ENCODE assay signal across 8 mouse cellular contexts in the genomic region with DNA sequence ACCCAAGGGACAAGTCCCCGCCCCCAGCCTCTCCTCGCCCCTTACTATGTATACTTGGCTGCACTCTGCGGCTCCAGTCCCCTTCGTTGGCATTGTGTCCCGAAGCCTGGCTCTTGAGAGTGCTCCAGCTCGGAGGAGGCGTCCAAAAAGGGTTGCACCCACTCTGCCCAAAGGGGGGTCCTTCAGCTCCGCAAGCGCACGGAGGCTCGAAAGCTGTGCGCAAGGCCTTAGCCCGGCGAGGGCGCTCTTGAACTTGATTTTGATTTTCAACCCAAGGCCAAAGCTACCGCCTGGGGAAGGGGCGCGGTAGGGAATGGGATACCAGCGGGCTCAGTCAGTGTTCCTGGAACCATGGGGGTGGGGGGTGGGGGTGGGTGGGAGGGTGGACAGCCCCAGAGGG. TPM values are rescaled to one million over a fixed set of nuclear protein-coding genes. Genes with fewer than 3 reads are reported as not detected.
DNase-seq lines count a peak whose midpoint lies in the region; ATAC-seq lines count a peak whose summit lies in the region.

No protein-coding gene starts in this region.

- ATAC-seq in embryonic facial prominence, embryonic 12.5 days (ENCODE audit: insufficient number of reproducible peaks, insufficient read depth, low FRiP score, low TSS enrichment): no peak
- ATAC-seq in hindbrain, embryonic 11.5 days (ENCODE audit: low FRiP score): no peak
- no peak for ATAC-seq in limb, embryonic 15.5 days (ENCODE audit: insufficient number of reproducible peaks, low FRiP score, low TSS enrichment, low read depth)
- ATAC-seq in midbrain, embryonic 15.5 days (replicated peaks): peak; percentile 28; the same call in 1 of the 2 replicates
- no peak for ATAC-seq in megakaryocyte, adult 5-6 weeks (ENCODE audit: poor library complexity, severe bottlenecking)

- H3K36me3 ChIP-seq in embryonic facial prominence, embryonic 12.5 days: no peaks in the 10 kb centered on the region
- no peaks in the 10 kb centered on the region for H3K36me3 ChIP-seq in hindbrain, embryonic 11.5 days (ENCODE audit: control insufficient read depth, insufficient read depth, low read length)
- no peaks in the 10 kb centered on the region for H3K36me3 ChIP-seq in limb, embryonic 15.5 days
- no peaks in the 10 kb centered on the region for H3K36me3 ChIP-seq in midbrain, embryonic 15.5 days (replicated peaks)

- H3K27ac ChIP-seq in embryonic facial prominence, embryonic 12.5 days: no peak overlapping the region
- H3K27ac ChIP-seq in hindbrain, embryonic 11.5 days (ENCODE audit: low read depth, low read length): no peak overlapping the region
- no peak overlapping the region for H3K27ac ChIP-seq in limb, embryonic 15.5 days
- H3K27ac ChIP-seq in midbrain, embryonic 15.5 days: no peak overlapping the region

- H3K9ac ChIP-seq in embryonic facial prominence, embryonic 12.5 days: no peak overlapping the region
- H3K9ac ChIP-seq in hindbrain, embryonic 11.5 days (ENCODE audit: low read depth, low read length): no peak overlapping the region
- H3K9ac ChIP-seq in limb, embryonic 15.5 days: no peak overlapping the region
- peak overlapping the region; percentile 80; the same call in 1 of the 2 replicates for H3K9ac ChIP-seq in midbrain, embryonic 15.5 days

- peak; percentile 76 for DNase-seq in left cerebral cortex, postnatal 4 days
- DNase-seq in left cerebral cortex, postnatal 36 days (ENCODE audit: low spot score in 2 of 2): no peak
- DNase-seq in hindbrain, embryonic 11.5 days (ENCODE audit: low spot score): peak; percentile 84
- no peak for DNase-seq in adipocyte (ENCODE audit: low spot score)

- peaks cover 31% of the 10 kb centered on the region for H3K4me1 ChIP-seq in embryonic facial prominence, embryonic 12.5 days
- peaks cover 25% of the 10 kb centered on the region for H3K4me1 ChIP-seq in hindbrain, embryonic 11.5 days (replicated peaks; ENCODE audit: control insufficient read depth, insufficient read depth, low read length)
- H3K4me1 ChIP-seq in limb, embryonic 15.5 days: peaks cover 52% of the 10 kb centered on the region
- peaks cover 42% of the 10 kb centered on the region for H3K4me1 ChIP-seq in midbrain, embryonic 15.5 days

- WGBS in embryonic facial prominence, embryonic 12.5 days: under 1% methylated on average over 19 of the region's 19 CpGs
- 2% methylated on average over 15 of the region's 19 CpGs for WGBS in hindbrain, embryonic 11.5 days
- under 1% methylated on average over 19 of the region's 19 CpGs for WGBS in limb, embryonic 15.5 days
- WGBS in midbrain, embryonic 15.5 days: under 1% methylated on average over 19 of the region's 19 CpGs

- intact Hi-C loops in left cerebral cortex, postnatal 4 days (cut with DNase I): loop anchor here (5.0 to 10.0 kb wide), 2 partner anchors 228 to 385 kb away; no protein-coding TSS in a partner anchor
- intact Hi-C loops in left cerebral cortex, postnatal 36 days (cut with DNase I): loop anchor here (2.0 to 5.0 kb wide), 2 partner anchors 234 to 385 kb away; no protein-coding TSS in a partner anchor

- H3K27me3 ChIP-seq in embryonic facial prominence, embryonic 12.5 days: peaks cover 77% of the 10 kb centered on the region
- H3K27me3 ChIP-seq in hindbrain, embryonic 11.5 days (ENCODE audit: control insufficient read depth, insufficient read depth, low read length): peaks cover 49% of the 10 kb centered on the region
- peaks cover 78% of the 10 kb centered on the region for H3K27me3 ChIP-seq in limb, embryonic 15.5 days
- H3K27me3 ChIP-seq in midbrain, embryonic 15.5 days (replicated peaks): peaks cover 50% of the 10 kb centered on the region

- H3K9me3 ChIP-seq in embryonic facial prominence, embryonic 12.5 days: no peaks in the 10 kb centered on the region
- no peaks in the 10 kb centered on the region for H3K9me3 ChIP-seq in hindbrain, embryonic 11.5 days (ENCODE audit: control insufficient read depth, low read length)
- H3K9me3 ChIP-seq in limb, embryonic 15.5 days: no peaks in the 10 kb centered on the region
- no peaks in the 10 kb centered on the region for H3K9me3 ChIP-seq in midbrain, embryonic 15.5 days

- peak overlapping the region; percentile 65 for H3K4me3 ChIP-seq in embryonic facial prominence, embryonic 12.5 days
- peak overlapping the region; percentile 55 for H3K4me3 ChIP-seq in hindbrain, embryonic 11.5 days (ENCODE audit: low read depth, low read length)
- H3K4me3 ChIP-seq in limb, embryonic 15.5 days: peak overlapping the region; percentile 64
- H3K4me3 ChIP-seq in midbrain, embryonic 15.5 days: peak overlapping the region; percentile 70

- peak overlapping the region; percentile 97 for H3K4me2 ChIP-seq in embryonic facial prominence, embryonic 12.5 days (replicated peaks)
- peak overlapping the region; percentile 91 for H3K4me2 ChIP-seq in hindbrain, embryonic 11.5 days (replicated peaks; ENCODE audit: low read depth, low read length)
- peak overlapping the region; percentile 99 for H3K4me2 ChIP-seq in limb, embryonic 15.5 days
- H3K4me2 ChIP-seq in midbrain, embryonic 15.5 days: peak overlapping the region; percentile 99

RNA-seq across cellular contexts. Expression of a gene that starts 0.5 kb away (rescaled TPM):
- total RNA-seq in left cerebral cortex, postnatal 4 days (2021): 10 to 100 TPM; 33.5 to 37.2 TPM
- total RNA-seq in left cerebral cortex, postnatal 36 days (2021): 10 to 100 TPM; 32.8 to 34.6 TPM
- 0.15 and 0.45 TPM in 2 replicates for polyA plus RNA-seq in embryonic facial prominence, embryonic 12.5 days (2016; fragmentation: Nextera tagmentation; extraction: Ambion mirVana)
- 1.3 and 1.5 TPM in 2 replicates for polyA plus RNA-seq in hindbrain, embryonic 11.5 days (2014; fragmentation: Nextera tagmentation; extraction: Ambion mirVana)
- polyA plus RNA-seq in limb, embryonic 15.5 days (2015; fragmentation: Nextera tagmentation; extraction: Ambion mirVana): 1.2 and 1.3 TPM in 2 replicates
- polyA plus RNA-seq in midbrain, embryonic 15.5 days (2015; fragmentation: Nextera tagmentation; extraction: Ambion mirVana): 2.7 and 4.3 TPM in 2 replicates
- not detected in 2 replicates for total RNA-seq in megakaryocyte, adult 5-6 weeks (2015)
- not detected in 2 replicates for total RNA-seq in megakaryocyte, adult 5-6 weeks (2017)

Comparison
In these comparisons a context has a peak if more than half of its experiments do, and no peak if none do; other contexts are left out.
1. DNase-seq: peak in left cerebral cortex, postnatal 4 days (single experiment) and hindbrain, embryonic 11.5 days (single experiment); none in left cerebral cortex, postnatal 36 days (0 of 2) and adipocyte (single experiment).
2. Peak in every context shown above with its lines, with median percentiles within 50 percentile points of each other: H3K4me2 ChIP-seq and H3K4me3 ChIP-seq.